Mouse (Mus musculus) midbrain, embryonic 13.5 days (tissue): ENCODE data around the gene Sf1. TPM values are rescaled to one million over a fixed set of nuclear protein-coding genes. Genes with fewer than 3 reads are reported as not detected.

Experiments used
- ATAC-seq: fragments of 200-750 bp; cut with Nextera tagmentation; 2 replicates; pipeline ENCODE4 v1.8.0; 2017; ENCODE audit warnings: mild to moderate bottlenecking, moderate TSS enrichment, moderate library complexity
- H3K27ac ChIP-seq: fragments of 300-500 bp; sonication (generic); 2 replicates; pipeline ENCODE4 v1.5.1; 2015; ENCODE audit warnings: inconsistent platforms, mild to moderate bottlenecking, moderate library complexity
- H3K27me3 ChIP-seq: fragments of 300-500 bp; sonication (generic); 2 replicates; pipeline ENCODE4 v1.6.1; 2015; ENCODE audit warnings: mild to moderate bottlenecking, inconsistent platforms
- H3K36me3 ChIP-seq: fragments of 300-500 bp; sonication (generic); 2 replicates; pipeline ENCODE4 v1.6.1; 2015; ENCODE audit warnings: mild to moderate bottlenecking, inconsistent platforms
- H3K4me1 ChIP-seq: fragments of 300-500 bp; sonication (generic); replicated peaks from 2 replicates; pipeline ENCODE4 v1.6.1; 2015; ENCODE audit warnings: inconsistent platforms
- H3K4me2 ChIP-seq: fragments of 300-500 bp; sonication (generic); replicated peaks from 2 replicates; pipeline ENCODE4 v1.6.1; 2015; ENCODE audit warnings: moderate library complexity, mild to moderate bottlenecking, inconsistent platforms
- H3K4me3 ChIP-seq: fragments of 300-500 bp; sonication (generic); replicated peaks from 2 replicates; pipeline ENCODE4 v1.5.1; 2015; ENCODE audit warnings: mild to moderate bottlenecking, inconsistent platforms
- H3K9ac ChIP-seq: fragments of 300-500 bp; sonication (generic); replicated peaks from 2 replicates; pipeline ENCODE4 v1.6.1; 2015; ENCODE audit warnings: mild to moderate bottlenecking, inconsistent platforms
- H3K9me3 ChIP-seq: fragments of 300-500 bp; sonication (generic); 2 replicates; pipeline ENCODE4 v1.6.1; 2016; ENCODE audit warnings: mild to moderate bottlenecking, inconsistent platforms
- WGBS: fragments of 180-500 bp; shearing (Covaris S2); methylation state at CpG from one replicate; pipeline ENCODE4 v1.1.7; 2015; 5-methylcytosine and 5-hydroxymethylcytosine counted together
- polyA plus RNA-seq: library from polyadenylated mRNA; unstranded; fragments of >200 nt; fragmentation: Nextera tagmentation; extraction: Ambion mirVana; gene quantifications from 2 replicates; pipeline ENCODE4 v1.2.1, GENCODE M21; 2015

Sf1 gene
- polyA plus RNA-seq, 1 experiment from 2014 or later = 128 TPM

DNA sequence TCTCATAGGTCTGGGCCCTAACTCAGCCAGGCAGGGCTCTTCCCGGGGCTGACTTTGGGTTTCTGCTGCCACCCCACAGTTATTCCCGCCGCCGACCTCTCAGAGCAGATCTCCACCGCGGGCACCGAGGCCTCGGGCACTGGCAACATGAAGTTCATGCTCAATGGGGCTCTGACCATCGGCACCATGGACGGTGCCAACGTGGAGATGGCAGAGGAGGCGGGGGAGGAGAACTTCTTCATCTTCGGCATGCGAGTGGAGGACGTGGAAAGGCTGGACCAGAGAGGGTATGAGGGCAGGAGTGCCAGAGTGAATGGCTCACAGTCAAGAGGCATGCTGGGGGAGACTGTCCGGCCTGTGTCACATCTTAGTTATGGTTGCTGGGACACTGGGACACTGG is 30.1 kb downstream of the Sf1 start:
- 92% methylated on average over 16 of the region's 16 CpGs for WGBS
- H3K4me3 ChIP-seq = no peak overlapping the region
- ATAC-seq = no peak
- H3K9ac ChIP-seq = no peak overlapping the region
- H3K4me1 ChIP-seq = peaks cover 13% of the 10 kb centered on the region
- no peaks in the 10 kb centered on the region for H3K36me3 ChIP-seq
- H3K27ac ChIP-seq = no peak overlapping the region
- no peaks in the 10 kb centered on the region for H3K9me3 ChIP-seq
- peaks cover 7% of the 10 kb centered on the region; the same call in 1 of the 2 replicates for H3K27me3 ChIP-seq
- H3K4me2 ChIP-seq = no peak overlapping the region

DNA sequence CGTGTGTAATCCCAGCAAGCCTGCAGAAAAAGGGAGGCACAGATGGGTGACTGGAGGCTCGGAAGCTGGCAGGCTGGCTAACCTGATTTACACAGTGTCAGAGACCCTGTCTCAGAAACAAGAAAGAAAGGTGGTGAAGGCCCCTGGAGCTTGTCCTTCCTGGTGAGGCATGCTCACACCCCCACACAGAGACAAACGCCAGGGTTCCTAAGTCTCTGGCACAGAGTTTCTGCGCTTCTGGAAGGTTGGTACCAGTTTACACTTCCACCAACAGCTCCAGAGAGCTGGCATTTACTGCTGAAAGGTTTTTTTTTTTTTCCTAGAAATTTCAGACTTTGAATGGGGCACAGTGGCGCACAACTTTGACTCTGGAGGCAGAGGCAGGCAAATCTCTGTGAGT is 32.7 kb downstream of the Sf1 start:
- no peak overlapping the region for H3K27ac ChIP-seq
- 82% methylated on average over 5 of the region's 5 CpGs for WGBS
- H3K4me2 ChIP-seq = no peak overlapping the region
- ATAC-seq = no peak
- peaks cover 15% of the 10 kb centered on the region for H3K27me3 ChIP-seq
- H3K9me3 ChIP-seq = no peaks in the 10 kb centered on the region
- H3K9ac ChIP-seq = no peak overlapping the region
- peaks cover 30% of the 10 kb centered on the region for H3K4me1 ChIP-seq
- no peaks in the 10 kb centered on the region for H3K36me3 ChIP-seq
- H3K4me3 ChIP-seq = no peak overlapping the region

DNA sequence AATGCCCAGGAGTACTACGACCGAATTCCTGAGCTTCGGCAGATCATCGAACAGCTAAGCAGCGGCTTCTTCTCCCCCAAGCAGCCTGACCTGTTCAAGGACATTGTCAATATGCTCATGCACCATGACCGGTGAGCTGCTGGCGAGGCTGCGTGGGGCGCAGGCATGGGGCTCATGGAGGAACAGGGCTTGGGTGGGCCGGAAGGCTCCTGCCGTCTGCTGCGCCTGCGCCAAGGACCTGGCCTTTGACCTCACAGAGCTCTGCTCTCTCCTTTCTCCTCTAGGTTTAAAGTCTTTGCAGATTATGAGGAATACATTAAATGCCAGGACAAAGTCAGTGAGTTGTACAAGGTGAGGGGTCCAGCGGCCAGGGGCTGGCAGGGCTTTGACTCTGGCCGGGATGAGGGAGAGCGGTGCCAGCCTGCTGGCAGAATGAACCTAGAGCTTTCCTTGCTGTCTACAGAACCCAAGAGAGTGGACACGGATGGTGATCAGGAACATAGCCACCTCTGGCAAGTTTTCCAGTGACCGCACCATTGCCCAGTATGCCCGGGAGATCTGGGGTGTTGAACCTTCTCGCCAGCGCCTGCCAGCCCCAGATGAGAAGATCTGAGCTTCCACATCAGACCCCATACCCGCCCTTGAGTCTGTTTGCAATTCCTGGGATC is 34.2 kb downstream of the Sf1 start:
- 87% methylated on average over 22 of the region's 22 CpGs for WGBS
- H3K36me3 ChIP-seq = no peaks in the 10 kb centered on the region
- H3K4me2 ChIP-seq = peak overlapping the region; percentile 97; the same call in 1 of the 2 replicates
- no peak for ATAC-seq
- no peak overlapping the region for H3K4me3 ChIP-seq
- H3K27me3 ChIP-seq = peaks cover 30% of the 10 kb centered on the region
- H3K9ac ChIP-seq = no peak overlapping the region
- peaks cover 40% of the 10 kb centered on the region for H3K4me1 ChIP-seq
- H3K9me3 ChIP-seq = no peaks in the 10 kb centered on the region
- no peak overlapping the region for H3K27ac ChIP-seq

DNA sequence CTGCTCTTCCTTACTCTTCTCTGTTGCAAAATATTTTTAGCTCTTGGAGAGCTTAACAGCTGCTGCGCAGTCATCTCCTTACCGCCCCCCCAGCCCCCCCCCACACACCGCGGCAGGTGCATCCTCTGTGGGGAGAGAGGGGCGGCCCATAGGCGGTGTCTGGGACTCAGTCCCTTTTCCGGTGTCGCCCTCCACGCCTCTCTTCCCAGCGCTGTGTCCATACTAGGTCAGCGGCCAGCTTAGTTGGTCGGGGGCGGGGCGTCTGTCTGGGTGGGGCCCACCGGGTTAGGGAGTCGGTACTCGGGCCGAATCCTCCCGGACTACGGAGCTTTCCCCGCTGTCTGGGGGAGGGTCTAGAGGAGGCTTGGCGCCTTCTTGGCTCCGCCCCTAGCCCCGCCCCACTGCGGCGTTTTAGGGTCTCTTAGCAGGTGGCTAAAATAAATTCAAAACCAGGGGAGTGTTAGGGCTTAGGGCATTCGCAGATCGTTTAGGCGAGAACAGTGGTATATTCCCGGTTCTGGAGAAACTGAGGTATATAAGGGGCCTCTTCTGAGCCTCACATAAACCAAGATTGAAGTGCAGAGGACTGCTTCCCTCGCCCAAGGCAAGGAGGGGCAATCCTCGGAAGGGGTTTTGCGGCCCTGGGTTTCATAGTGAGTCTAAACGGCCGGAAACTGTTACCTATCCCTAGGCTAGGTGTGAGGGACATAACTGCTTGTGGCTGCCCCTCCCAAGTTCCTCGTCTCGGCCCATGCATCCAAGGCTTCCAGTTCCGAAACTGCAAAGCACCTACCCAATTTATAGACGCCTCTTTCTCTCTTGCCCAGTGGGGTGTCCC is 35.2 kb downstream of the Sf1 start:
- Histone ChIP-seq H3K4me1 (peaks cover 44% of the 10 kb centered on the region), H3K27ac (peak overlapping the region; percentile 53; the same call in 1 of the 2 replicates), H3K4me3 (peak overlapping the region; percentile 60), H3K9me3 (no peaks in the 10 kb centered on the region), H3K36me3 (no peaks in the 10 kb centered on the region), H3K27me3 (peaks cover 40% of the 10 kb centered on the region), H3K9ac (peak overlapping the region; percentile 77), H3K4me2 (peak overlapping the region; percentile 97)
- 1% methylated on average over 39 of the region's 39 CpGs for WGBS
- ATAC-seq = peak; percentile 61

DNA sequence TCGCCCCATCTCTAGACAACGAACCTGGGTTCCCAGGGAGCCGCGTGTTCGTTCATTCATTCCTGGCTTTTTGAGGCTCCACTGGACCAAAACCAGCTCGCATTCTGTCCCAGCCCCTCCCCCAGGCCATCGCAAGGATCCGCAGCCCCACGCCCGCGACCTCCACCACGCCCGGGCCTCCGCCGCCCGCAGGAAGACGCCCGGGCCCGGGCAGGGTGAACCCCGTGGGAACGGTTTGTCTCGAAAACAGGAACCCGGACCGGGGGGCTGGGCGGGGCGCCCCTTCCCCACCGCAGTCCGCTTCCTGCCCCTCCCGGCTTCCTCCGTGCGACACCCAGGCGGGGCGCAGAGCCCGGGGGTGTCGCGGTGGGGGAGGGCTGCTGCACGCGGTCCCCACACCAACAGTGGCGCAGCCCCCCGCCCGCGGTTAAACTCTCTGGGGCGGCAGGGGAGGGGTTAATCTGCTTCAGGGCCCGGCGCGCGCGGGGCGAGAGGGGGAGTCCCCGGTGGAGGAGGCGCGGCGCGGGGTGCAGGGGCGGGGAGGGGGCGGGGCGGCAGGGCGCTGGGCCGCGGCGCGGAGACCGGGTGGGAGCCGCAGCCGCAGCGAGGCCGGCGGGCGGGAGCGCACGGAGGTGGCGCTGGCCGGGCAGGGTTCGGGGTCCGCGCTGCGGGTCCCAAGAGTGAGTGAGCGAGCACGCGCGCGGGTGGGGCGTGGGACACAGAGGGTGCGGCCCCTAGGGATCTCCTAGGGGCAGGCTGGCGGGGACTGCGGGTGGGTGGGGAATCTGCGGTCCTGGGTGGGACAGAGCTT is 36.0 kb downstream of the Sf1 start, which contains the start of gene Rasgrp2:
Gene Rasgrp2, plus strand, starts transcription at position 56 of the 811 bp plus-strand sequence.
- H3K36me3 ChIP-seq = no peaks in the 10 kb centered on the region
- ATAC-seq = peak; percentile 15; the same call in 1 of the 2 replicates
- H3K27me3 ChIP-seq = peaks cover 40% of the 10 kb centered on the region
- H3K4me2 ChIP-seq = peak within 1 kb of the TSS; percentile 97
- H3K4me3 ChIP-seq = peak within 1 kb of the TSS; percentile 60
- peak within 1 kb of the TSS; percentile 77 for H3K9ac ChIP-seq
- peaks cover 48% of the 10 kb centered on the region for H3K4me1 ChIP-seq
- no peaks in the 10 kb centered on the region for H3K9me3 ChIP-seq
- peak within 1 kb of the TSS; percentile 53 for H3K27ac ChIP-seq
- under 1% methylated on average over 73 of the region's 87 CpGs for WGBS

DNA sequence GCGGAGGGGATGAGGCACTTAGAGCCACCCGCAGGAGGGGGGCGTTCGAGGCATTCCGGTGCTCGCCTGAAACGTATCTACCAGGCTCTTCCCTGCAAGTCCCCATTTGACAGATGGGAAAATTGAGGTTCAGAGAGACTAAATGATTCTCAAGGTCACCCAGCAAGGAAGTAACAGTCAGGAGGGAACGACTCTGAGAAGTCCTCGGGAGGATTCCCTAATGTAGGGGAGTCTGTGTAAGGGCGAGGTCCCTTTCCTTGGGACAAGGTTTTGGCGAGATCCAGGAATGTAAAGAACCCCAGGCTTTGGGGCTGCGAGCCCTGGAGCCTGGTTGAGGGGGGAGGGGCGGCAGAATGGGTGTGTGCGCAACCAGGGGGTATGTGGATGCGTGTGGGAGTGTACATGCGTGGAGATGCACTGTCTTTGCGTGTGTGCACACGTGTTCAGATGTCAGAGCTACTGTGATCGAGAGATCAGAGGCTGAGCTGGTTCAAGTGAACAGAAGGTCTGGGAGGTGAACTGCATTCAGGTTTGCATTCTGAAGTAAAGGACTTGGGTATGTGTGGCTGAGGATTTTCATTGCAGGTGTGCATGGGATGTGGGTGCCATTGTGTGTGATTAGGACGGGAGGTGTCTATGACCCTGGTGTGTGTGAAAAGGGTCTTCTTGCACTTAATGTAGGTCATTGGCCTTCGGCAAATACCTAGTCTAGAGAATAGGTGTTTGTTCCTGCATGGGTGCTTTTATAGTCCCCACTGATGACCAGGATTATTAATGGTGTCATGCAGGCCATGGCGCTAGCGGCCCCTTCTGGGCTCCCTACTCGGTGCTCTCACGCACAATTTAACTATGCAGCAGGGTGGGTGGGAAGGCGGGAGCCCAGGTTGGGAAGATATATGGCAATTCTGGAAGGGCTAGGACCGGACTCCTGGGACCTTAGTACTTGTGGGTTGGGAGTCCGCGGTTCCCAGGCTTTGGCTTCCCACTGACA is 36.9 kb downstream of the Sf1 start:
- no peaks in the 10 kb centered on the region for H3K9me3 ChIP-seq
- peak overlapping the region; percentile 77 for H3K9ac ChIP-seq
- H3K4me2 ChIP-seq = peak overlapping the region; percentile 97
- no peaks in the 10 kb centered on the region for H3K36me3 ChIP-seq
- peak overlapping the region; percentile 60 for H3K4me3 ChIP-seq
- H3K4me1 ChIP-seq = peaks cover 48% of the 10 kb centered on the region
- no peak overlapping the region for H3K27ac ChIP-seq
- WGBS = 3% methylated on average over 29 of the region's 29 CpGs
- H3K27me3 ChIP-seq = peaks cover 40% of the 10 kb centered on the region
- ATAC-seq = no peak; the same call in 1 of the 2 replicates

DNA sequence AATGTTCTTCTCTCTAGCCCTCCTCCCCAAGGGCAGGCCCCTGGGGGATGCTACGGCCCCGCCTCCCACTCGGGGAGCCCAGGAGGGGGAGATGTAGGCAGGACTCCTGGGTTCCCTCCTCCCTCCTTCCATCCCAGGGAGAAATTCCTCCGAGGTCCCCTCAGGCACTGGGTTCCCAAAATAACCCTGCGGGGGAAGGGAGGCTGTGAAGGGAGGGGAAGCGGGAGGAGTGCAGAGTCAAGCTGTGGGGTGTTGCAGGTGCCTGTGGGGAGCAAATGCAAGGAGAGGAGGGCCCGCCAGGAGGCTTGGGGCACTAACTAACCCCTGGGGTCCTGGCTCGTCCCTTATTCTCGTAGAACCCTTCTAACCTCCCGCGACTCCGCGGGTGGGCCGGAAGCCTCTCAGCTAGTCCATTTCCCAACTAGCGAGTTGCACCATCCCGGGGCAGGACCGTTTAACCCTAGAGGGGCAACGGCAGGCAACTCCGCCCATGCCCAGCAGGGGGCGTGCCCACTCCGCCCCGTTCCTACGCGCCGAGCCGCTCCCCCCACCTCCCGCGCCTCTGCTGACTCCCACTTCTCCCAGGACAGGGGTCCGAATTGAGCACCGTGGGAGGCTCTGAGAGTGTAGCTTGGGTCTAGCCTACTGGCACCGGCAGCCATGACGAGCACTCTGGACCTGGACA is 37.8 kb downstream of the Sf1 start:
- WGBS = under 1% methylated on average over 32 of the region's 32 CpGs
- Histone ChIP-seq H3K4me1 (peaks cover 48% of the 10 kb centered on the region), H3K4me2 (peak overlapping the region; percentile 97), H3K9ac (0 out of 2 replicates have a peak overlapping the region, but pooled peaks have one; percentile 20), H3K36me3 (no peaks in the 10 kb centered on the region), H3K4me3 (peak overlapping the region; percentile 60), H3K27ac (no peak overlapping the region), H3K27me3 (peaks cover 40% of the 10 kb centered on the region), H3K9me3 (no peaks in the 10 kb centered on the region)
- 0 out of 2 replicates have a peak, but pooled peaks have one; percentile 9 for ATAC-seq

DNA sequence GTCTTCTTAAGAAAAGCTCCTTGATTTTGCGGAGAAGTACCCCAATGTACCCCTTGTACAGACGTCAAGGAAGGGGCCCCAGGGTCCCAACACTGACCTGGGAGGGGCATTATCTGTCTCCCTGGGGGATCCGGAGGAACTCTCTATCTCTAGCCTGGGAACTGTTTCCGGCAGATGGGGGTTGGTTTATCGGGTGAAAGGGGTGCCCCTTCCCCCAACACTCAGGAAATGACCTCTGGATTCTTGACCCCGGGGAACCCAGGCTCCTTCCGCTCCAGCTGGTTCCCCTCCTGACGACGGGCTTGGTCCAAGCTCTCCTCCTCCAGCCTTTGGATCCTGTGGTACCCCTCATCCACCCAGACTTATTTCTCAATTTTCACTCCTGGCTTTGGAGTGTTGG is 38.5 kb downstream of the Sf1 start:
- WGBS = 15% methylated on average over 9 of the region's 9 CpGs
- Histone ChIP-seq H3K9ac (0 out of 2 replicates have a peak overlapping the region, but pooled peaks have one; percentile 20), H3K36me3 (no peaks in the 10 kb centered on the region), H3K27me3 (peaks cover 40% of the 10 kb centered on the region), H3K27ac (no peak overlapping the region), H3K9me3 (no peaks in the 10 kb centered on the region), H3K4me3 (peak overlapping the region; percentile 60), H3K4me2 (peak overlapping the region; percentile 97), H3K4me1 (peaks cover 48% of the 10 kb centered on the region)
- no peak for ATAC-seq

DNA sequence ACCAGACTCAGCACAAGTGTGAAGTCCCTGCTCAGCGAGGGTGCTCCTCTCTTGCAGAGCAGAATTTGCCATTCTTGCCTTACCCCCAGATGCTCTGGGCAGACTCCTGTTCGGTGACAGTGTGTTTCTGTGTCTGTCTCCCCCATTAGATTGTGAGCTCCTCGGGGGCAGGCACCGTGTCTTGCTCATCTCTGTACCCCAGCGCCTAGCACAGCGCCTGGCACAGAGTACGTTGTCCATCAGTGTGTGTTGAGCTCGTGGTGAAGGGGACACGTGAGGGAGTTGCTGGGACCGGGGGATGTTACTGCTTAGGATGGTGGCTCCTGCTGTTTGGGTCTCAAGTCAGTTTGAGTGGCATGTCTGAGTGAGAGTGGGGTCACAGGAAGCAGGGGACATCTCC is 40.4 kb downstream of the Sf1 start:
- Histone ChIP-seq H3K4me3 (no peak overlapping the region), H3K36me3 (no peaks in the 10 kb centered on the region), H3K9me3 (no peaks in the 10 kb centered on the region), H3K4me1 (peaks cover 40% of the 10 kb centered on the region), H3K4me2 (no peak overlapping the region), H3K27me3 (peaks cover 38% of the 10 kb centered on the region), H3K27ac (no peak overlapping the region), H3K9ac (no peak overlapping the region)
- ATAC-seq = no peak
- WGBS = 78% methylated on average over 10 of the region's 10 CpGs

DNA sequence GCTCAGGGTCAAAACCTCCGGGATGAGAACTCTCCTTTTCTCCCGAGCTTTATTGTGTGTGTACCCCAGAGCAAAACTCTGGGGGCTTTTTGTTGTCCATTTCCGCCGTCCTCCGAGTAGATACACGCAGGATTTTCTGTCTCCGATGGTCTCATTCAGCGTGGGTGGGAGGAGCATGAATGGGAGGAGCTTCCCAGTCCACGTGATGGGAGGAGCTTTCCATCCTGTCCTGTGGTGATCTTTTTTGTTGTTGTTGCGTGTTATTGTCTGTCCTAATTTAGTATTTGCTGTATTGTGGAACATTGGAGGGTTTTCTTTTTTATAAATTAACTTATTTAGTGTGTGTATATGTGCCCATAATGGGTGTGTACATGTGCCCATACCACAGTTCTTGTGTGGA is 41.9 kb downstream of the Sf1 start:
- H3K9me3 ChIP-seq = no peaks in the 10 kb centered on the region
- no peak overlapping the region for H3K27ac ChIP-seq
- H3K4me2 ChIP-seq = no peak overlapping the region
- peaks cover 25% of the 10 kb centered on the region for H3K4me1 ChIP-seq
- no peaks in the 10 kb centered on the region for H3K36me3 ChIP-seq
- ATAC-seq = no peak
- H3K4me3 ChIP-seq = no peak overlapping the region
- no peak overlapping the region for H3K9ac ChIP-seq
- peaks cover 33% of the 10 kb centered on the region for H3K27me3 ChIP-seq
- 61% methylated on average over 10 of the region's 10 CpGs for WGBS
